Mouse (Mus musculus) cortical plate, adult 2 months (tissue): Measurements from ENCODE around the gene Akt1.

Experiments
- CTCF ChIP-seq: fragments of 200-500 bp; IDR thresholded peaks from 2 replicates; pipeline ENCODE4 v1.5.1; 2011; ENCODE audit warnings: mild to moderate bottlenecking, control low read depth, low read length; ENCODE audit not compliant: insufficient read depth; ENCODE audit errors: extremely low read depth
- POLR2A ChIP-seq: fragments of 200-500 bp; IDR thresholded peaks from 2 replicates; pipeline ENCODE4 v1.6.1; 2011; ENCODE audit warnings: mild to moderate bottlenecking, low read length, control low read depth; ENCODE audit not compliant: insufficient read depth; ENCODE audit errors: extremely low read depth

DNA sequence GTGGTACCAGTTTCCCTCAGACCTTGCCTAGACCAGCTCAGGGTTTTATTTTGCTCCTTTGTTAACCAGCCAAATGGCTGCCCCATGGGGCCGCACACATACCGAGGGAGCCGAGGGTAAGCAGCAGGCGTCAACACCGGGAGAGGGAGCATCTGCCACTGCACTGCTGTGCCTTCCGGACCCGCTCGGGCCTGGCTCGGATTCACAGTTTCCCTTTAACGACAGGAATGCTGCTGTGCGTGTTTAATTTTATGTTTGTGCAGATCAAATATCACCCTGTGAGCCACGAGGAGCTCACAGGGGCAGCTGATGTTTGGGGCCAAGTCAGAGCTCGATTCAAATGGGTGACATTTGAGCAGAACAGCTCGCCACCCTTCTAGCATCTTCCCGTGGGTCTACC lies 25.8 kb upstream of the Akt1 start:
- TF ChIP-seq CTCF, result no peak
- TF ChIP-seq POLR2A, result no peak
